Mouse (Mus musculus) urinary bladder, adult 18-20 months (tissue): ENCODE measurements around the gene Ftsj1.
A peak's percentile ranks its signal among the peaks of the same experiment; 100 is the strongest.

Experiments used
- DNase-seq, 2 experiments: peaks; one replicate each; pipeline ENCODE4 v3.0.0; 2022; ENCODE audit warnings: low spot score in 2 of 2, mixed read lengths in 2 of 2

The Ftsj1 gene

GRCm38 (mm10) chrX:8218114-8218513 is 34.1 kb downstream of the Ftsj1 start:
- no peak for DNase-seq

DNA sequence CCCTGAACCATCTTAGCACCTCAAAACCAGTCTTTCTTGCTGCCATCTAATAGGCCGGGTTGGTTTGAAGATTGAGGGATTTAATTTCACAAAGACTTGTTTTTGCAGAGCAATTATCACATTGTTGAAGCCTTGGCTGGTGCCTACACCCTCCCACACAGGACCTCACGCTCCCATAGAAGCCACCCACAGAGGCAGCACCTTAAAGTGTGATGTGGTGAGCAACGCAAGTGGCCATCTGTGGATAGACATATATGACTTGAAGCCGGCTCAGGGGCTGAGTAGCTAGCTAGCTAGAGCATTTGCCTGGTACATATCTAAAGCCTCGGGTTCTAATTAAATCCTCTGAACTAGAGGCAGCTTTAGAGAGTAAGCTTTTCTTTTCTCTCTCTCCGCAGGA is 34.8 kb downstream of the Ftsj1 start:
- no peak for DNase-seq

DNA sequence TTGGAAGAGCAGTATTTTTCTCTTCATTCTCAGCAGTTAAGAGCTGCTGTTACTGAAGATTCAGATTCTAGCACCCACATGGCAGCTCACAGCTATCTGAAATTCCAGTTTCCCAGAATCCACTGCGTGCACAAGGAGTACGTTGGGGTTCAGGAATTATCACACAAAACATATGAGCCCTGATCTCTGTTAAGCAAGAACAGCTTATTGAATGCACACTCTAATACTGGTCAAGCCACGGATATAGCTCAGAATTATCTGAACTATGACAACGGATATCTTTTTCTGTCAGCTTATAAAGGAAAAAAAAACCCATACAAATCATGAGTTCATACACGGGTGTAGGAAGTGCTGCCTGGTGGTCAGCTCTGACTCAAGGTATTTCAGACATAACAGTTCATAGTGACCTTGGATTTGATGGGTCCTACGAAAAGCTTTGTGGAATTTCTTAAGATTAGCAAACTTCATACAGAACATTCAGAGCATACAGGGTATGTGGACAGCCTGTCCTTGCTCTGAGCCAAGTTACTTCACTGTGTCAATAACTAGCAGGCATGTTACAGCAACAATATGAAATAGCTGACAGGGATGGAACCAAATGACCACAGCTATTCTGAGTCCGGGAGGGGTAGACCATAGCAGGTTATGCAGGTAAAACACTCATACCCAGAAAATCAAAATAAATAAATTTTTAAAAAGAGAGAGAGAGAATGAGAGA is 40.6 kb downstream of the Ftsj1 start:
- DNase-seq: no peak

GRCm38 (mm10) chrX:8209720-8210119 is 42.5 kb downstream of the Ftsj1 start:
- no peak for DNase-seq

DNA sequence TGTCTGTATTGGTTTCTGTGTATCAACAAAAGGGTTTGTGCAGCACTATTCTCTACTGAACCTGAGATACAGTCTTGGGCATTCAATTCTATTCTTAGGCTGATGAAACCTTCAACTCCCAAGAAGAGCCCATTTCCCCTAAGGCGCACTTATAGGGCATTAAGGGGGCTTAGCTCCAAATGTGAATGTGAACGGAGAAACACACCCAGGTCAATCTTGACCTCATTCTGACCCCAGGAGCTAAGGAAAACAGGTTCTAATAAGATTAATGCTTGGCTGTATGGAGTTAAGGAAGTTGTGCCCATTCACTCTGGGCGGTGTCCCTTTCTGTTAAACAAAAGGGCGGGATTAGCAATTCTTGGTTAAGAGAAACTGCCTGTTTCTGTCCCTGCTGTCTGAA is 45.0 kb downstream of the Ftsj1 start:
- no peak for DNase-seq

- no peak for DNase-seq
These were observed 45.5 kb downstream of the Ftsj1 start for GRCm38 (mm10) chrX:8206694-8207197.

GRCm38 (mm10) chrX:8206015-8206693 is 46.1 kb downstream of the Ftsj1 start, which contains the start of gene Porcn:
Gene Porcn, minus strand, starts transcription at chrX:8206525.
- peak; percentile 60 to 79 for DNase-seq

GRCm38 (mm10) chrX:8205551-8205950 is 46.7 kb downstream of the Ftsj1 start:
- DNase-seq: no peak

DNA sequence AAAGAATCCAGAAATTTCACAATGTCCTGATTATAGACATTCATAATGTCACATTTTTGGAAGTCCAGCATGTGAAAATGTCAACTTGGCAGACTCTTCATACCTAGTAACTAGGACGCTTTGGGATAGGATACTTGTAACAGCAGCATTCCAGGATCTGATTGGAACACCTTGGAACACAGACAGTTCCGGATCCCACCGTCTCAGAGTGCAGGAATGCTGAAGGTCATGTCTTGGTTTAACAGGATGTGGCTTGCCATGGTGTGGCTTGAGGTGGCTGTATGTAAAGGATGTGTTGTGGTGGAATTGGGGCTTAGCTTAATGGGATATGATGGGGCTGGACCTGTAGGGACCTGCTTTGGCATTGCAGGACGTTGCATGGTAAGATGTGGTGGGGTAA is 47.1 kb downstream of the Ftsj1 start:
- DNase-seq: no peak

DNA sequence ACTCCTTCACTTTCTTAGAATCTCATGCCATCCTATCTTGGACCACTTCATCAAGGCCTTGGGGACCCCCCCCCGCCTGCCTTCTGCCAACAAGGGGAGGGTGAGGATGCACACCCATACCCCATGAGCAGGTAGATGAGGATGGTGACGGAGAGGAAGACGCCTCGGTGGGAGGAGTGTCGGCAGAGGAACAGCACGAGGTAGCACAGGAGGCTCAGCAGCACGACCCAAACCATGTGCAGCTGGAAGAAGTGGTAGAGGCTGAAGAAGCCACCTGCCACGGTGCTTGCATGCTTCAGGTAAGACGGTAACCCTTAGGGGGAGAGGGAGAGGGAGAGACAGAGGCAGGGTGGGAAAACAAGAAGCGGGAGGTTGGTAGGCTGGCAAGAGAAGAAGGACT is 48.1 kb downstream of the Ftsj1 start:
- DNase-seq: no peak

GRCm38 (mm10) chrX:8203105-8203504 is 49.1 kb downstream of the Ftsj1 start:
- DNase-seq: no peak

- DNase-seq: no peak
These were observed 58.8 kb downstream of the Ftsj1 start, which contains the start of gene Ebp for GRCm38 (mm10) chrX:8193419-8193723. Gene Ebp, minus strand, starts transcription at chrX:8193512.

GRCm38 (mm10) chrX:8192640-8193418 is 59.4 kb downstream of the Ftsj1 start:
- DNase-seq: peak; percentile 48 to 65

DNA sequence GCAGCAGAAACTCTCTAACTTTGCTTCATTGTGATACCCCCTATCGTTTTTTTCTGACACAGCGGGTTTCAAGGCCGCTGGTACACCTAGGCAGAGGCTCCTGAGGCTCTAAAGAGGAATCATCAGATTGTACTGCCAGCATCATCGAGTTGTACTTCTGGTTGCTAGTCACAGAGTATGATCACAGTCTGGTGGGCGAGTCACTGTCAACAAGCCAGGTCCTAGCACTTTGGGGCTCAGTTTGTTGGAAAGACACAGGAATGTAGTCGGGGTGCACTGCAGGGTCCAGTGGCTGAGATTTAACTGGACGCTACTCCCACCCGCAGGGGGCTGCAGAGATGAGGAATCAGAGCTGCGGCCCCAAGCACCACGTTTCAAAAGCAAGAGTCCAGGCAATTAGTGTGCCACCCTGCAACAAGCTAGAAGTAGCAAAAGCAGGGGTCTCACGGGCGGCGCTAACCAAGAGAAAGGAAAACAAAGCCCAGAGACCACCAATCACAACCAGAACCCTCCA is 60.0 kb downstream of the Ftsj1 start:
- DNase-seq: no peak
